Mouse (Mus musculus) adrenal gland, postnatal 14 days (tissue): Measurements from ENCODE around the gene Nid1. TPM values are rescaled to one million over a fixed set of nuclear protein-coding genes. Genes with fewer than 3 reads are reported as not detected.
"Not testable (repeated sequence)": the region's sequence is repeated elsewhere in the genome, so short reads cannot be mapped to it uniquely, and the experiment has no call there.

Experiments
- DNase-seq: peaks from one replicate; pipeline ENCODE4 v3.0.0; 2021; ENCODE audit warnings: mixed read lengths
- long read RNA-seq, 2 experiments: library from polyadenylated mRNA; stranded (forward); transcript quantifications; one replicate each; pipeline ENCODE4 v2.0.0; 2021
- total RNA-seq: library from RNA; stranded (reverse); gene quantifications from 2 replicates; pipeline ENCODE4 v1.2.3, GENCODE M21; 2021

Nid1 gene
- total RNA-seq = 146 and 157 TPM in 2 replicates
- long read RNA-seq, experiment 1, full-length matches to known transcripts = 4 of 11 reads
- long read RNA-seq, experiment 1, partial matches to known transcripts = 6 of 11 reads
- long read RNA-seq, experiment 1, other reads (novel, unspliced or antisense) = 1 of 11 reads
- long read RNA-seq, experiment 2, full-length matches to known transcripts = 3 of 12 reads
- long read RNA-seq, experiment 2, partial matches to known transcripts = 5 of 12 reads
- long read RNA-seq, experiment 2, other reads (novel, unspliced or antisense) = 4 of 12 reads

- peak; percentile 15 for DNase-seq
These were observed at the start of gene Nid1 for GRCm38 (mm10) chr13:13437460-13438015. Gene Nid1, plus strand, starts transcription at chr13:13437551.

GRCm38 (mm10) chr13:13393228-13394095, 43.9 kb upstream of the Nid1 start, which contains the start of gene Gpr137b:
Gene Gpr137b, minus strand, starts transcription at chr13:13394014.
- DNase-seq = peak; percentile 64

GRCm38 (mm10) chr13:13394096-13394395, 43.3 kb upstream of the Nid1 start:
- DNase-seq = peak; percentile 29

- not testable (repeated sequence) for DNase-seq
These were observed 36.5 kb upstream of the Nid1 start for GRCm38 (mm10) chr13:13400851-13401250.

- not testable (repeated sequence) for DNase-seq
These were observed 34.5 kb upstream of the Nid1 start for GRCm38 (mm10) chr13:13402818-13403217.

- DNase-seq = not testable (repeated sequence)
These were observed 34.0 kb upstream of the Nid1 start for GRCm38 (mm10) chr13:13403366-13403765.

- not testable (repeated sequence) for DNase-seq
These were observed 33.5 kb upstream of the Nid1 start for GRCm38 (mm10) chr13:13403839-13404238.

- DNase-seq = peak; percentile 61
These were observed 32.7 kb upstream of the Nid1 start for GRCm38 (mm10) chr13:13404517-13405155.

- not testable (repeated sequence) for DNase-seq
These were observed 31.8 kb upstream of the Nid1 start for GRCm38 (mm10) chr13:13405511-13405910.

- no peak for DNase-seq
These were observed 23.1 kb upstream of the Nid1 start for GRCm38 (mm10) chr13:13414206-13414605.

GRCm38 (mm10) chr13:13415120-13416006, 22.0 kb upstream of the Nid1 start:
- DNase-seq = peak; percentile 69

- not testable (repeated sequence) for DNase-seq
These were observed 21.4 kb upstream of the Nid1 start for GRCm38 (mm10) chr13:13416007-13416337.

- not testable (repeated sequence) for DNase-seq
These were observed 18.5 kb upstream of the Nid1 start for GRCm38 (mm10) chr13:13418859-13419258.

GRCm38 (mm10) chr13:13423301-13423700, 14.1 kb upstream of the Nid1 start:
- not testable (repeated sequence) for DNase-seq

GRCm38 (mm10) chr13:13436161-13436560, 1.2 kb upstream of the Nid1 start:
- DNase-seq = peak; percentile 50

- DNase-seq = not testable (repeated sequence)
These were observed 982 bp downstream of the Nid1 start for GRCm38 (mm10) chr13:13438112-13438953.

- DNase-seq = not testable (repeated sequence)
These were observed 8.2 kb downstream of the Nid1 start for GRCm38 (mm10) chr13:13445601-13446000.

GRCm38 (mm10) chr13:13446711-13447443, 9.5 kb downstream of the Nid1 start:
- DNase-seq = not testable (repeated sequence)

- DNase-seq = not testable (repeated sequence)
These were observed 12.6 kb downstream of the Nid1 start for GRCm38 (mm10) chr13:13449981-13450380.

- DNase-seq = not testable (repeated sequence)
These were observed 13.6 kb downstream of the Nid1 start for GRCm38 (mm10) chr13:13450931-13451330.
